ENCODE assay signal across 15 mouse cellular contexts in the genomic region with DNA sequence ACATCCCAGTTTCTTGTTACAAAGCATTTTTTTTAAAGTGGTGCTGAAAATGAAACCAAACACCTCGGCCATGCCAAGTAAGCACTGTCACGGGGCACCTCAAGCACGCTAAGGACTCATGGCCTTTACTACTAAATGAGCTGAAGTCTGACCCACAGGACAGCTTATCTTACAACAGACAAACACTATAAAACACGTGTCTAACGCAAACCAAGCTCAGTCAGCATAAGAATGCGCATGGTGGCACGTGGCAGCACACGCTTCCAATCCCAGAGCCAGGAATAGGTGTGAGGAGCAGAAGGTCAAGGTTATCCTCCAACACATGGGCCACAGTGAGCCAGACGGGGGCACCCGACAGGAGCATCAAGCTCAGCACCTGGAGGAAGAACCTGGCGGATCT. TPM values are rescaled to one million over a fixed set of nuclear protein-coding genes. Genes with fewer than 3 reads are reported as not detected.
A peak's percentile ranks its signal among the peaks of the same experiment; 100 is the strongest.
DNase-seq lines count a peak whose midpoint lies in the region; ATAC-seq and TF ChIP-seq lines count a peak whose summit lies in the region.
"Had no signal": no experiment of that assay in that cellular context is flagged by ENCODE, and none has a peak within 500 bp of the region (broad histone marks: within the 10 kb centered on the region; RNA-seq: fewer than 3 reads in every experiment).

No protein-coding gene starts in this region.

- H3K36me3 ChIP-seq in heart, postnatal 0 days (replicated peaks; ENCODE audit: control insufficient read depth, insufficient read depth, low read length): peaks cover 96% of the 10 kb centered on the region
- peaks cover 42% of the 10 kb centered on the region for H3K36me3 ChIP-seq in spleen, adult 2 months (ENCODE audit: control insufficient read depth, insufficient read depth, low read length)
- H3K36me3 ChIP-seq in hindbrain, embryonic 13.5 days: peaks cover 99% of the 10 kb centered on the region

- DNase-seq in heart, postnatal 0 days (ENCODE audit: low spot score): no peak
- DNase-seq in heart, postnatal 10 days: no peak
- no peak for DNase-seq in spleen, adult 2 months (ENCODE audit: low read depth in 1 of 2, low spot score in 2 of 2)
- no peak for DNase-seq in spleen, postnatal 10 days (ENCODE audit: low spot score in 2 of 2)
- DNase-seq in adrenal gland, postnatal 25 days: peak; percentile 31
- DNase-seq in natural killer cell, adult 2 months (ENCODE audit: low spot score in 2 of 2): peak; percentile 28 to 53
- DNase-seq in urinary bladder, postnatal 25 days (ENCODE audit: low spot score): no peak
- DNase-seq: cerebellum, postnatal 10 days; kidney, adult 18-20 months; kidney, postnatal 36 days; right cerebral cortex, postnatal 14 days had no signal

- intact Hi-C loops in heart, postnatal 10 days (cut with DNase I): no loop called here

- H3K27me3 ChIP-seq in heart, postnatal 0 days (ENCODE audit: control insufficient read depth, insufficient read depth, low read length): no peaks in the 10 kb centered on the region
- H3K27me3 ChIP-seq in spleen, adult 2 months (ENCODE audit: control insufficient read depth, insufficient read depth, low read length): no peaks in the 10 kb centered on the region
- no peaks in the 10 kb centered on the region for H3K27me3 ChIP-seq in hindbrain, embryonic 13.5 days
- H3K27me3 ChIP-seq: hindbrain, embryonic 12.5 days; limb, embryonic 15.5 days; neural tube, embryonic 13.5 days had no signal

- H3K9ac ChIP-seq in heart, postnatal 0 days (replicated peaks; ENCODE audit: low read depth, low read length): no peak overlapping the region
- H3K9ac ChIP-seq in hindbrain, embryonic 13.5 days: no peak overlapping the region
- H3K9ac ChIP-seq: hindbrain, embryonic 12.5 days; limb, embryonic 15.5 days; neural tube, embryonic 13.5 days had no signal

- 64% methylated on average over 11 of the region's 11 CpGs for WGBS in heart, postnatal 0 days
- 83% methylated on average over 11 of the region's 11 CpGs for WGBS in spleen, adult 2 months
- 95% methylated on average over 11 of the region's 11 CpGs for WGBS in hindbrain, embryonic 13.5 days

- H3K4me1 ChIP-seq in heart, postnatal 0 days (ENCODE audit: control insufficient read depth, insufficient read depth): no peaks in the 10 kb centered on the region
- peaks cover 12% of the 10 kb centered on the region; the same call in 1 of the 2 replicates for H3K4me1 ChIP-seq in spleen, adult 2 months (ENCODE audit: control insufficient read depth, insufficient read depth, insufficient read length)
- no peaks in the 10 kb centered on the region for H3K4me1 ChIP-seq in hindbrain, embryonic 13.5 days (replicated peaks)
- H3K4me1 ChIP-seq: hindbrain, embryonic 12.5 days; limb, embryonic 15.5 days; neural tube, embryonic 13.5 days had no signal

- no peak overlapping the region for H3K4me2 ChIP-seq in heart, postnatal 0 days (ENCODE audit: low read depth, low read length)
- H3K4me2 ChIP-seq in hindbrain, embryonic 13.5 days: no peak overlapping the region
- H3K4me2 ChIP-seq: hindbrain, embryonic 12.5 days; limb, embryonic 15.5 days; neural tube, embryonic 13.5 days had no signal

- no peak for TF ChIP-seq CTCF in heart, postnatal 0 days (IDR thresholded peaks at IDR 0.05; ENCODE audit: low read depth)
- TF ChIP-seq CTCF in spleen, adult 2 months (IDR thresholded peaks at IDR 0.05; ENCODE audit: extremely low read depth, insufficient read depth, insufficient read length, insufficient replicate concordance): no peak

- TF ChIP-seq EP300 in heart, postnatal 0 days (IDR thresholded peaks at IDR 0.05; ENCODE audit: low read depth): no peak

- no peak overlapping the region for H3K27ac ChIP-seq in heart, postnatal 0 days (ENCODE audit: low read depth)
- peak overlapping the region; percentile 77 for H3K27ac ChIP-seq in spleen, adult 2 months (ENCODE audit: insufficient read depth, low read length)
- H3K27ac ChIP-seq in hindbrain, embryonic 13.5 days: no peak overlapping the region
- H3K27ac ChIP-seq: hindbrain, embryonic 12.5 days; limb, embryonic 15.5 days; neural tube, embryonic 13.5 days had no signal

- TF ChIP-seq POLR2A in spleen, adult 2 months (IDR thresholded peaks at IDR 0.05; ENCODE audit: low read depth, low read length): no peak

- ATAC-seq in heart, postnatal 0 days (ENCODE audit: insufficient read depth, low read depth): peak; percentile 56; the same call in 1 of the 2 replicates
- no peak for ATAC-seq in hindbrain, embryonic 13.5 days (ENCODE audit: low FRiP score)

- H3K9me3 ChIP-seq in heart, postnatal 0 days (replicated peaks; ENCODE audit: control insufficient read depth, low read length): no peaks in the 10 kb centered on the region
- no peaks in the 10 kb centered on the region for H3K9me3 ChIP-seq in hindbrain, embryonic 13.5 days
- H3K9me3 ChIP-seq: hindbrain, embryonic 12.5 days; limb, embryonic 15.5 days; neural tube, embryonic 13.5 days had no signal

- H3K4me3 ChIP-seq in heart, postnatal 0 days (ENCODE audit: low read depth, low read length): no peak overlapping the region
- no peak overlapping the region for H3K4me3 ChIP-seq in spleen, adult 2 months (ENCODE audit: extremely low read depth, insufficient read depth, insufficient read length)
- H3K4me3 ChIP-seq in hindbrain, embryonic 13.5 days: no peak overlapping the region
- H3K4me3 ChIP-seq: hindbrain, embryonic 12.5 days; limb, embryonic 15.5 days; neural tube, embryonic 13.5 days had no signal

RNA-seq across cellular contexts. Expression of gene Cyth1, which starts 17.2 kb away (rescaled TPM):
- total RNA-seq in heart, postnatal 0 days (2014; rRNA removed; ENCODE audit: low replicate concordance): 49.8 and 50.1 TPM in 2 replicates
- 21.4 TPM in 2 replicates for polyA plus RNA-seq in heart, postnatal 0 days (2015; fragmentation: Nextera tagmentation; extraction: Ambion mirVana)
- total RNA-seq in heart, postnatal 10 days (2021): 10 to 100 TPM; 51.2 to 59.7 TPM
- polyA plus RNA-seq in spleen, adult 2 months (2012; rRNA removed): 47.7 and 57.3 TPM in 2 replicates
- total RNA-seq in adrenal gland, postnatal 25 days (2021): 28.9 and 42.2 TPM in 2 replicates
- polyA plus RNA-seq in hindbrain, embryonic 13.5 days (2015; fragmentation: Nextera tagmentation; extraction: Ambion mirVana): 24.0 and 24.4 TPM in 2 replicates

RNA-seq across cellular contexts. Expression of gene Usp36, which starts 24.4 kb away (rescaled TPM):
- 10.4 and 18.3 TPM in 2 replicates for total RNA-seq in heart, postnatal 0 days (2014; rRNA removed; ENCODE audit: low replicate concordance)
- polyA plus RNA-seq in heart, postnatal 0 days (2015; fragmentation: Nextera tagmentation; extraction: Ambion mirVana): 5.5 and 6.6 TPM in 2 replicates
- 10 to 100 TPM; 13.9 TPM for total RNA-seq in heart, postnatal 10 days (2021)
- polyA plus RNA-seq in spleen, adult 2 months (2012; rRNA removed): 20.9 and 25.3 TPM in 2 replicates
- total RNA-seq in adrenal gland, postnatal 25 days (2021): 23.1 and 25.0 TPM in 2 replicates
- 16.0 and 17.6 TPM in 2 replicates for polyA plus RNA-seq in hindbrain, embryonic 13.5 days (2015; fragmentation: Nextera tagmentation; extraction: Ambion mirVana)

Comparison
In these comparisons a context has a peak if more than half of its experiments do, and no peak if none do; other contexts are left out.
1. DNase-seq: peak in adrenal gland, postnatal 25 days (single experiment) and natural killer cell, adult 2 months (2 of 2); none in heart, postnatal 0 days (single experiment), heart, postnatal 10 days (0 of 2), spleen, adult 2 months (0 of 2), spleen, postnatal 10 days (0 of 2) and urinary bladder, postnatal 25 days (single experiment).